Mouse (Mus musculus) retina, embryonic 14.5 days (tissue): ENCODE measurements around the gene Vsig2.

Source experiments
- DNase-seq: peaks from one replicate; pipeline ENCODE4 v3.0.0-alpha.2; 2015; ENCODE audit warnings: low spot score

Vsig2 gene

GRCm38 (mm10) chr9:37567019-37567418 is 28.0 kb downstream of the Vsig2 start:
- DNase-seq = no peak

- DNase-seq = no peak
Observed at GRCm38 (mm10) chr9:37567454-37567853, 28.4 kb downstream of the Vsig2 start.

- no peak for DNase-seq
Observed at GRCm38 (mm10) chr9:37567892-37568604, 29.0 kb downstream of the Vsig2 start.

- no peak for DNase-seq
Observed at GRCm38 (mm10) chr9:37568605-37569214, 29.7 kb downstream of the Vsig2 start.

- DNase-seq = no peak
Observed at GRCm38 (mm10) chr9:37569231-37569835, 30.3 kb downstream of the Vsig2 start.

- DNase-seq = no peak
Observed at GRCm38 (mm10) chr9:37572204-37572876, 33.3 kb downstream of the Vsig2 start.

- DNase-seq = peak; percentile 8
Observed at GRCm38 (mm10) chr9:37576436-37576930, 37.4 kb downstream of the Vsig2 start.

- DNase-seq = no peak
Observed at GRCm38 (mm10) chr9:37583594-37583993, 44.5 kb downstream of the Vsig2 start.

- no peak for DNase-seq
Observed at GRCm38 (mm10) chr9:37586718-37587117, 47.7 kb downstream of the Vsig2 start.

GRCm38 (mm10) chr9:37590381-37590780 is 51.3 kb downstream of the Vsig2 start:
- DNase-seq = no peak

- DNase-seq = no peak
Observed at GRCm38 (mm10) chr9:37592025-37592424, 53.0 kb downstream of the Vsig2 start.

- DNase-seq = no peak
Observed at GRCm38 (mm10) chr9:37592633-37593032, 53.6 kb downstream of the Vsig2 start.

- no peak for DNase-seq
Observed at GRCm38 (mm10) chr9:37593690-37594089, 54.6 kb downstream of the Vsig2 start.
